Mouse (Mus musculus) lung, embryonic 15.5 days (tissue): ENCODE results near the gene Cdc20b. TPM values are rescaled to one million over a fixed set of nuclear protein-coding genes. Genes with fewer than 3 reads are reported as not detected.

Experiments used
- ATAC-seq: fragments of 200-750 bp; cut with Nextera tagmentation; 2 replicates; pipeline ENCODE4 v1.8.0; 2017; ENCODE audit warnings: moderate number of reproducible peaks, borderline replicate concordance; ENCODE audit not compliant: low FRiP score, low TSS enrichment; ENCODE audit errors: extremely low read depth
- H3K27ac ChIP-seq: fragments of 300-500 bp; sonication (generic); 2 replicates; pipeline ENCODE4 v1.5.1; 2015; ENCODE audit warnings: moderate library complexity, mild to moderate bottlenecking, inconsistent platforms
- H3K27me3 ChIP-seq: fragments of 300-500 bp; sonication (generic); 2 replicates; pipeline ENCODE4 v1.6.1; 2015; ENCODE audit warnings: inconsistent platforms
- H3K36me3 ChIP-seq: fragments of 300-500 bp; sonication (generic); 2 replicates; pipeline ENCODE4 v1.6.1; 2015; ENCODE audit warnings: inconsistent platforms
- H3K4me1 ChIP-seq: fragments of 300-500 bp; sonication (generic); 2 replicates; pipeline ENCODE4 v1.6.1; 2015; ENCODE audit warnings: inconsistent platforms
- H3K4me2 ChIP-seq: fragments of 300-500 bp; sonication (generic); 2 replicates; pipeline ENCODE4 v1.6.1; 2015; ENCODE audit warnings: inconsistent platforms, mild to moderate bottlenecking, moderate library complexity
- H3K4me3 ChIP-seq: fragments of 300-500 bp; sonication (generic); 2 replicates; pipeline ENCODE4 v1.5.1; 2015; ENCODE audit warnings: mild to moderate bottlenecking, inconsistent platforms
- H3K9ac ChIP-seq: fragments of 300-500 bp; sonication (generic); 2 replicates; pipeline ENCODE4 v1.6.1; 2015; ENCODE audit warnings: inconsistent platforms
- H3K9me3 ChIP-seq: fragments of 300-500 bp; sonication (generic); 2 replicates; pipeline ENCODE4 v1.6.1; 2016; ENCODE audit warnings: inconsistent platforms
- whole genome bisulfite sequencing: fragments of 180-500 bp; shearing (Covaris S2); methylation state at CpG from one replicate; pipeline ENCODE4 v1.1.7; 2015; 5-methylcytosine and 5-hydroxymethylcytosine counted together
- microRNA counts: library from miRNA; unstranded; fragments of <30 nt; microRNA quantifications from one replicate; lab custom pipeline; 2016
- microRNA-seq: library from miRNA; unstranded; fragments of <30 nt; microRNA quantifications from one replicate; pipeline ENCODE4, GENCODE M21; 2016
- polyA plus RNA-seq: library from polyadenylated mRNA; unstranded; fragments of >200 nt; fragmentation: Nextera tagmentation; extraction: Ambion mirVana; gene quantifications from 2 replicates; pipeline ENCODE4 v1.2.1, GENCODE M21; 2015

The Cdc20b gene
- polyA plus RNA-seq, 1 experiment from 2014 or later, result 2.8 TPM

GRCm38 (mm10) chr13:113118977-113119376 lies 84.1 kb downstream of the Cdc20b start:
- Histone ChIP-seq H3K4me2 (no peak overlapping the region), H3K9me3 (no peaks in the 10 kb centered on the region), H3K9ac (no peak overlapping the region), H3K36me3 (no peaks in the 10 kb centered on the region), H3K27ac (no peak overlapping the region), H3K4me1 (no peaks in the 10 kb centered on the region), H3K27me3 (no peaks in the 10 kb centered on the region), H3K4me3 (no peak overlapping the region)
- peak; percentile 64; the same call in 1 of the 2 replicates for ATAC-seq
- WGBS, result 25% methylated on average over 4 of the region's 4 CpGs

GRCm38 (mm10) chr13:113120324-113121237 lies 85.7 kb downstream of the Cdc20b start:
- Histone ChIP-seq H3K4me3 (no peak overlapping the region), H3K4me1 (no peaks in the 10 kb centered on the region), H3K27me3 (no peaks in the 10 kb centered on the region), H3K9me3 (no peaks in the 10 kb centered on the region), H3K36me3 (no peaks in the 10 kb centered on the region), H3K27ac (no peak overlapping the region), H3K4me2 (no peak overlapping the region), H3K9ac (no peak overlapping the region)
- ATAC-seq, result no peak
- WGBS, result 82% methylated on average over 17 of the region's 17 CpGs

- Histone ChIP-seq H3K27ac (no peak overlapping the region), H3K9ac (no peak overlapping the region), H3K4me3 (no peak overlapping the region), H3K27me3 (no peaks in the 10 kb centered on the region), H3K36me3 (no peaks in the 10 kb centered on the region), H3K9me3 (no peaks in the 10 kb centered on the region), H3K4me1 (no peaks in the 10 kb centered on the region), H3K4me2 (no peak overlapping the region)
- no peak for ATAC-seq
- 86% methylated on average over 14 of the region's 14 CpGs for WGBS
Measured at GRCm38 (mm10) chr13:113121326-113121725, 86.4 kb downstream of the Cdc20b start.

GRCm38 (mm10) chr13:113129974-113130373 lies 95.1 kb downstream of the Cdc20b start:
- Histone ChIP-seq H3K4me3 (no peak overlapping the region), H3K9me3 (no peaks in the 10 kb centered on the region), H3K9ac (no peak overlapping the region), H3K4me1 (no peaks in the 10 kb centered on the region), H3K27me3 (no peaks in the 10 kb centered on the region), H3K36me3 (no peaks in the 10 kb centered on the region), H3K4me2 (no peak overlapping the region), H3K27ac (no peak overlapping the region)
- no peak for ATAC-seq
- 74% methylated on average over 1 of the region's 1 CpGs for WGBS

GRCm38 (mm10) chr13:113139597-113139996 lies 104.7 kb downstream of the Cdc20b start:
- ATAC-seq, result no peak
- no peak overlapping the region for H3K4me2 ChIP-seq
- no peaks in the 10 kb centered on the region for H3K27me3 ChIP-seq
- no peaks in the 10 kb centered on the region for H3K4me1 ChIP-seq
- H3K4me3 ChIP-seq, result no peak overlapping the region
- WGBS, result 84% methylated on average over 1 of the region's 1 CpGs
- H3K36me3 ChIP-seq, result no peaks in the 10 kb centered on the region
- no peak overlapping the region for H3K9ac ChIP-seq
- no peak overlapping the region for H3K27ac ChIP-seq
- H3K9me3 ChIP-seq, result no peaks in the 10 kb centered on the region

MicroRNAs encoded within 50 kb of the gene (microRNA counts, 519-probe panel; counts per million panel counts)
- microRNA mmu-miR-449a (lab: Ali Mortazavi, UCI), result 3,251 counts per million, percentile 86 among the panel's probes with 10 or more counts
- 19.7 counts per million for microRNA mmu-miR-449b (lab: Ali Mortazavi, UCI)
- 19.7 counts per million for microRNA mmu-miR-449c (lab: Ali Mortazavi, UCI)

Small RNAs within 50 kb of the gene (microRNA-seq; reads per million reads assigned to microRNA genes)
- gene Mir449a (9,166 reads per million, percentile 94 among the genes with 10 or more reads in this experiment), gene Mir449b (16.9 reads per million, percentile 35 among the genes with 10 or more reads in this experiment), gene Mir449c (18.5 reads per million, percentile 37 among the genes with 10 or more reads in this experiment)

Other genes with a start within 250 kb of the Cdc20b start
- gene Plpp1, start 234.3 kb upstream of the Cdc20b start, polyA plus RNA-seq, result 76.5 TPM in 2 replicates
- 63.6 and 70.5 TPM in 2 replicates for gene Mtrex, start 107.7 kb upstream of the Cdc20b start, polyA plus RNA-seq
- gene Dhx29, start 107.7 kb upstream of the Cdc20b start, polyA plus RNA-seq, result 22.1 and 25.4 TPM in 2 replicates
- 12.3 and 13.5 TPM in 2 replicates for gene Ccno, start 47.3 kb upstream of the Cdc20b start, polyA plus RNA-seq
- 6.3 and 6.9 TPM in 2 replicates for gene Mcidas, start 41.3 kb upstream of the Cdc20b start, polyA plus RNA-seq
- 175 TPM in 2 replicates for gene Gpx8, start 11.3 kb downstream of the Cdc20b start, polyA plus RNA-seq
- 3.9 and 18.9 TPM in 2 replicates for gene Gzma, start 65.9 kb downstream of the Cdc20b start, polyA plus RNA-seq
- gene Esm1, start 174.5 kb downstream of the Cdc20b start, polyA plus RNA-seq, result 1.2 and 1.9 TPM in 2 replicates
- gene Gzmk, start 190.8 kb downstream of the Cdc20b start, polyA plus RNA-seq, result not detected in 2 replicates